Mouse (Mus musculus): Measurements from ENCODE around the gene Bcl2.

- TF ChIP-seq EP300 (IDR thresholded peaks at IDR 0.05; ENCODE audit: low read depth) (no peak), CTCF (IDR thresholded peaks at IDR 0.05; ENCODE audit: low read depth) (no peak)
These were observed 18.4 kb downstream of the Bcl2 start for GRCm38 (mm10) chr1:106695649-106696048.

All from heart, postnatal 0 days (tissue).